Mouse (Mus musculus) bone marrow, adult 2 months (tissue): ENCODE data around the gene Cfl2.

Experiments
- CTCF ChIP-seq: fragments of 200-500 bp; IDR thresholded peaks from 2 replicates; pipeline ENCODE4 v1.5.1; 2011; ENCODE audit warnings: low read length, control low read depth; ENCODE audit not compliant: control insufficient read depth, insufficient read depth
- POLR2A ChIP-seq: fragments of 200-500 bp; IDR thresholded peaks from 2 replicates; pipeline ENCODE4 v1.6.1; 2011; ENCODE audit warnings: low read depth, mild to moderate bottlenecking, control low read depth, low read length, borderline replicate concordance; ENCODE audit not compliant: control insufficient read depth

GRCm38 (mm10) chr12:54838931-54839330 is 23.7 kb downstream of the Cfl2 start:
- TF ChIP-seq POLR2A = no peak
- no peak for TF ChIP-seq CTCF
